Mouse (Mus musculus) cerebellum, postnatal 36 days (tissue): ENCODE data around the gene Abr.

Source experiments
- DNase-seq, 2 experiments: peaks; one replicate each; pipeline ENCODE4 v3.0.0; 2021 to 2022; ENCODE audit warnings: mixed read lengths in 2 of 2

The Abr gene

DNA sequence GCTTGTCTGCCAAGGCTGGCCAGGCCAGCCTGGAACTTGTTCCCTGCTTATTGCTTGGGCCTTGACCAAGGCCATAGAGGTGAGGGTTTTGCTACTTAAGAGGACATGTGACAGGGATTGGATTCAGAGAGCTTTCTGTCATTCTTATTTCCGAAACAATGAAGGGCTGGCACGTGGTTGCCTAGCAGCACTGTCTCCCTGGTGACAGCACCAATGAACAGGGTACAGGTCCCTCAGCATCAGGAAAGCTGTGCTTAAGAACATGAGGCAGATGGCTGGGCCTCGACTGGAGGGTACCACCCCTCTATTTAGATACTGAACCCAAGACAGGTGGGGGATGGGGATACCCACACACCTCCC, 171.9 kb downstream of the Abr start:
- DNase-seq, result no peak

GRCm38 (mm10) chr11:76449520-76450201, 172.5 kb downstream of the Abr start:
- peak; percentile 61 to 67 for DNase-seq

GRCm38 (mm10) chr11:76446251-76446650, 175.9 kb downstream of the Abr start:
- no peak for DNase-seq

GRCm38 (mm10) chr11:76445459-76445858, 176.7 kb downstream of the Abr start:
- DNase-seq, result no peak

- DNase-seq, result no peak
Observed at GRCm38 (mm10) chr11:76439666-76440065, 182.4 kb downstream of the Abr start.

- peak; percentile 35 to 41 for DNase-seq
Observed at GRCm38 (mm10) chr11:76436864-76437437, 185.2 kb downstream of the Abr start.

DNA sequence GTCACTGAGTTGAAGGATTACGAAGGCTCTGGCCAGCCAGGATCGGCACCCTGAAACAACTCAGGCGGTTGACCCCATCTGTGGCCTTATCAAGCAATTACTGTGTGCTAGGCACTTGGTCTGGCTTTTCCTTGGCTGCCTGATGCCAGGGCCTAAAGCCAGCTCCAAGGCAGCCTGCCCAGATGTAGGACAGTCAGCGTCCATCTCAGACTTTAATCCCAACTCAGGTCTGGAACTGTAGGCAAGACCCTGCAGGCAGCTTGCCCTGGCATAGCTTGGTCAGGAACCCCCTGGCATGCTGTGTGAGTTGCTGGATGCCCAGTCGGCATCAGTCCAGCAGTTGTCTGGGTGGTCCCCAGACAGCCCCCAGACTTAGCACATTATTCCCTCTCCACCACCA, 186.1 kb downstream of the Abr start:
- no peak for DNase-seq

- no peak for DNase-seq
Observed at GRCm38 (mm10) chr11:76429966-76430631, 192.0 kb downstream of the Abr start.

DNA sequence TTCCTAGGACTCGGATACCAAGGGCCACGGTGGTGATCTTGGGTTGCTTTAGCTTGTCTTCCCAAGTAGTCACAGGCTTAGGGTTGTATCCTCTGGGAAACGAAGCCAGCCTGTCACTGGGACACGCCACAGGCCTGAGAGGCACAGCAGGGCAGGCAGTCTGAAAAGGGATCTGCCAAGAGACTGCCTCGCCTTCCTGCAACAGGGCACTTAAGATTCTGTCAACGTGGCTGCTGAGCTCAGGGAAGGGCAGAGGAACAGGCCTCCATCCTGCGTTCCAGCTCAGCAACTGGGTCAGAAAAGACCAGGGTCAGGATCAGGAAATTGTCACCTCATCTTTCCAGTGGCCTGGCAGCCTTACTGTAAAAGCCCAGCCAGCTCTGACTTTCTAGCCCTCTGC, 192.6 kb downstream of the Abr start:
- no peak for DNase-seq

DNA sequence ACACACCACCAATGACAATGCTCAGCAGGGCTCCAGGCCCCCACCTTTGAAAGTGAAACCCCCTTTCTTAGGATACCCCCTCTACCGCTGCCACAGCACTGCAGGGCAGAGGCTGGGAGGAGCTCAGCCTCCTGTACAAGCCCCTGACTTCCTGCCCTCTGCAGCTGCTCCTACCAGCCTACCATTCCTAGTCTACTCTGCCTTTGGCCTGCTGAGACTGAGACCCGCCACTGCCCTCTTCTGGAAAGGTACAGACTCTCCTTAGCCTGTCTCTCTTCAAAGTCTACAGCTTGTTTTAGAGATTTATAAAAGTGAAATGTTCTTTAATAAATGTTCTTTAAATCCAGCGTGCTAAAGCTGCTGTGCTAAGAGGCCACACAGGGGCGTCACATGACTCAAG, 193.1 kb downstream of the Abr start:
- DNase-seq, result no peak

DNA sequence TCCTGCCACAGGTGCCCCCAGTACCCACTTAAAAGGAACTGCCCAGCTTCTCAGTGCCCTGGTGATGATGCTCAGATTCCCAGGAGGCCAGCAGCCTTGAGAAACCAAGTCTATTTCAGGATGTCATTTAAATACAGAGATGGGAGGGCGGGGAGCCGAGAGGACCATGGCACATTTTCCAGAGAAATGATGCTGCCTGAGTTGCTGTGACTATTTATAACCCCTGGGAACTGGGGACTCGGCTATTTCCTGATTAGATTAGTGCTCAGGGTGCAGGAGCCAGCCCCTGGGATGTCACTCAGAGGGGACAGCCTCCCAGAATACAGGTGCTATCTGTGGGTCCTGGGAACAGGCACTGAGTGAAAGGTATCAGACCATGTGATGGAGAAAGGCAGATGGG, 194.3 kb downstream of the Abr start:
- no peak for DNase-seq

- no peak for DNase-seq
Observed at GRCm38 (mm10) chr11:76425749-76426148, 196.4 kb downstream of the Abr start.

- DNase-seq, result no peak
Observed at GRCm38 (mm10) chr11:76420896-76421295, 201.2 kb downstream of the Abr start.

DNA sequence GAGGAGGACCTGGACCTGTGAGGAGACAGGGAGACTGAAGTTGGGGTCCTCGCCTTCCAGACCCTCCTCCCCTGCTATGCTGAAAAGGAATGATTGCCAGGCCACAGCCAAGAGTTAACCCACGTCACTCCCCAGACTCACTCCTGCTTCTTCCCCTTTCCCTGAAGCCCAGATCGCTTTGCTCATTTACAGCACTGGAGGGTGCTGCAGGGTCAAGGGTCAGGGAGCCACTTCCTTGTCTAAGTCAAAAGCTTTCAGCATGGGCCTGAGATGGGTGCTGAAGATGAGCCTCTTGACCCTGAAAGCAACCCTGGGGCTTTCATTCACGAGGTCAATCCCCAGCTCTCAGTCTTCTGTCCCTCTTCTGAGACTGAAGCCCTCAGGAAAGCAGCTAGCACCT, 202.9 kb downstream of the Abr start:
- no peak for DNase-seq

GRCm38 (mm10) chr11:76418423-76418822, 203.7 kb downstream of the Abr start:
- peak; percentile 70 to 71 for DNase-seq

DNA sequence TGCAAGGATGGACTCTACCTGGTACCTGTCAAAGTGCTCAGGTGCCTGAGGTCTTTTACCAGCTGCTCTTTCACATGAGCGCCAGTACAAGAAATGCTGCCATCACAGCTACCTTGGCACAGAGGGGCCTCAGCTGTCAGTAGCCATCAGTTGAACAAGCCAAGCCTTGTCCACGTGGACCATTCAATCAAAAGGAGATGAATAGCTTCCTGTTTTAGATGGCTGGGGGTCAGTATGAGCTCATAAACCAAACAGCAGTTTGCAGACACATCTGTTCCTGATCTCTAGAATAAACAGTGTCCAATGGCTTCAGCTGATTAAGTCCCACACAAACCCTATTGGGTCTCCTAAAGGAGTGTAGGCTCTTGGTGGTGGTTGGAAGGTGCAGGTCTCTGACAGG, 206.1 kb downstream of the Abr start:
- DNase-seq, result no peak

GRCm38 (mm10) chr11:76415001-76415400, 207.1 kb downstream of the Abr start:
- no peak for DNase-seq

GRCm38 (mm10) chr11:76413202-76413601, 208.9 kb downstream of the Abr start:
- no peak for DNase-seq

DNA sequence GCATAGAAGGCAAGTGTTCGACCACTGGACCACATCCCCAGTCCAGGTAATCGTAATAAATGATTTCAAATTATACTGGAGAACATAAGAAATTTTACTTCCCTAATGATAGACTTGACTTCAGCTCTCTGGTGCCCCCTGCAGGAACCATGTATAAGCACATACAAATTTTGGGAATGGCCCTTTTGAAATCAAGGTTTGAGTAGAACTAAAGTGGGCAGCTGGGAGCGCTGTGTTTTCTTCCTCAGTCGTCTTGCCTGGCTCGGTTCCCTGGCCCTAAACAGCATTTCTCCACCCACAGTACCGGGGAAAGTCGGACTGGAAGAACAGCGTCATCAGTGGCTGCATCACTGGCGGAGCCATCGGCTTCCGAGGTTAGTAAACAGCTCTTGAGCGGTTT, 211.3 kb downstream of the Abr start:
- DNase-seq, result peak; percentile 62 to 63

- DNase-seq, result peak; percentile 99 to 100
Observed at GRCm38 (mm10) chr11:76406702-76407583, 215.2 kb downstream of the Abr start, which contains the start of gene Timm22. Timm22 (plus strand) TSS chr11:76406952.

- DNase-seq, result no peak
Observed at GRCm38 (mm10) chr11:76405626-76406264, 216.4 kb downstream of the Abr start.

DNA sequence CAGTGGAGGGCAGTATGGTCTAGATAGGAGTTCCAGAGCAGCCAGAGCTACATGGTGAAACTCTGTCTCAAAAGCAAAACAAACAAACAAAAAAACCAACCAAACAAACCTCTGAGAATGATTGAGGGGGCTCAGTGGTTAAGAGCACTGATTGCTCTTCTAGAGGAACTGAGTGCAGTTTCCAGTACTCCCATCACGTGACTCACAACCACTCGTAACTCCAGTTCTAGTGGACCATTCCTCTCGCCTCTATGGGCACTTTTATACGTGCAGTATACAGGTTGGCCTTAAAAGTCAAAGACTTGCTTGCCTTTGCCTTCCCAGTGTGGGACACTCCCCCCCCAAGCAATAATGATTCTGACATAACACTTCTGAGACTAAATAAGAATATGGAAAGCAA, 217.0 kb downstream of the Abr start:
- DNase-seq, result no peak

- no peak for DNase-seq
Observed at GRCm38 (mm10) chr11:76401398-76401797, 220.7 kb downstream of the Abr start.
